Mouse (Mus musculus) gastrocnemius, postnatal 14 days (tissue): Measurements from ENCODE around the gene Ddx42. TPM values are rescaled to one million over a fixed set of nuclear protein-coding genes. Genes with fewer than 3 reads are reported as not detected.

Experiments used
- DNase-seq: peaks from one replicate; pipeline ENCODE4 v3.0.0; 2021; ENCODE audit warnings: mixed read lengths
- intact Hi-C: fragments of 180-260 bp; cut with DNase I; formaldehyde crosslinking; loops from one replicate; pipeline ENCODE4 v1.15.1; 2025; ENCODE audit warnings: low total_unique reads
- long read RNA-seq, 2 experiments: library from polyadenylated mRNA; stranded (forward); transcript quantifications; one replicate each; pipeline ENCODE4 v2.0.0; 2021
- total RNA-seq, 2 experiments: library from RNA; stranded (reverse); gene quantifications; 2 replicates each; pipeline ENCODE4 v1.2.3; 2021

Ddx42 gene
- 10 to 100 TPM; 22.5 to 24.8 TPM for total RNA-seq
- long read RNA-seq, experiment 1, full-length matches to known transcripts, result 13 of 14 reads
- long read RNA-seq, experiment 1, partial matches to known transcripts, result 1 of 14 reads
- long read RNA-seq, experiment 1, other reads (novel, unspliced or antisense), result 0 of 14 reads
- long read RNA-seq, experiment 2, full-length matches to known transcripts, result 20 of 27 reads
- long read RNA-seq, experiment 2, partial matches to known transcripts, result 3 of 27 reads
- long read RNA-seq, experiment 2, other reads (novel, unspliced or antisense), result 4 of 27 reads

GRCm38 (mm10) chr11:106216730-106217490 is at the start of gene Ddx42:
Ddx42 (plus strand) TSS chr11:106216926.
- peak; percentile 93 for DNase-seq
- intact Hi-C loops, result loop anchor here (5.0 kb wide), 1 partner anchor 35 kb away; no protein-coding TSS in a partner anchor

- intact Hi-C loops, result no loop called here
- DNase-seq, result no peak
Observed at GRCm38 (mm10) chr11:106167435-106167834, 49.3 kb upstream of the Ddx42 start.

- no peak for DNase-seq
- intact Hi-C loops, result no loop called here
Observed at GRCm38 (mm10) chr11:106170807-106171206, 45.9 kb upstream of the Ddx42 start.

GRCm38 (mm10) chr11:106173228-106173627 is 43.5 kb upstream of the Ddx42 start:
- intact Hi-C loops, result no loop called here
- DNase-seq, result no peak

GRCm38 (mm10) chr11:106174372-106174771 is 42.4 kb upstream of the Ddx42 start:
- peak; percentile 71 for DNase-seq

GRCm38 (mm10) chr11:106175081-106175480 is 41.6 kb upstream of the Ddx42 start:
- intact Hi-C loops, result no loop called here
- DNase-seq, result peak; percentile 72

More at GRCm38 (mm10) chr11:106174372-106174771, 42.4 kb upstream of the Ddx42 start:
- intact Hi-C loops, result no loop called here

- no peak for DNase-seq
- intact Hi-C loops, result no loop called here
Observed at GRCm38 (mm10) chr11:106176372-106176771, 40.4 kb upstream of the Ddx42 start.

- intact Hi-C loops, result no loop called here
- DNase-seq, result no peak
Observed at GRCm38 (mm10) chr11:106178036-106178782, 38.5 kb upstream of the Ddx42 start.

- intact Hi-C loops, result no loop called here
- DNase-seq, result no peak
Observed at GRCm38 (mm10) chr11:106179711-106180448, 36.8 kb upstream of the Ddx42 start.

- DNase-seq, result no peak
- intact Hi-C loops, result no loop called here
Observed at GRCm38 (mm10) chr11:106180449-106180801, 36.3 kb upstream of the Ddx42 start.

- DNase-seq, result no peak
- intact Hi-C loops, result no loop called here
Observed at GRCm38 (mm10) chr11:106187326-106187725, 29.4 kb upstream of the Ddx42 start.

- no peak for DNase-seq
- intact Hi-C loops, result no loop called here
Observed at GRCm38 (mm10) chr11:106191716-106192115, 25.0 kb upstream of the Ddx42 start.

- no peak for DNase-seq
- intact Hi-C loops, result no loop called here
Observed at GRCm38 (mm10) chr11:106192241-106192640, 24.5 kb upstream of the Ddx42 start.

- no peak for DNase-seq
- intact Hi-C loops, result no loop called here
Observed at GRCm38 (mm10) chr11:106192657-106193370, 23.9 kb upstream of the Ddx42 start.

- intact Hi-C loops, result no loop called here
Observed at GRCm38 (mm10) chr11:106193371-106194154, 23.2 kb upstream of the Ddx42 start.

GRCm38 (mm10) chr11:106194155-106194541 is 22.6 kb upstream of the Ddx42 start:
- DNase-seq, result no peak
- intact Hi-C loops, result no loop called here

More at GRCm38 (mm10) chr11:106193371-106194154, 23.2 kb upstream of the Ddx42 start:
- peak; percentile 98 for DNase-seq

GRCm38 (mm10) chr11:106194891-106195290 is 21.8 kb upstream of the Ddx42 start:
- no peak for DNase-seq
- intact Hi-C loops, result no loop called here

- no peak for DNase-seq
- intact Hi-C loops, result no loop called here
Observed at GRCm38 (mm10) chr11:106195341-106195740, 21.4 kb upstream of the Ddx42 start.
